Mouse (Mus musculus) liver, embryonic 13.5 days (tissue): ENCODE results near the gene Rgs17. TPM values are rescaled to one million over a fixed set of nuclear protein-coding genes. Genes with fewer than 3 reads are reported as not detected.

ENCODE experiments used
- ATAC-seq: fragments of 200-750 bp; cut with Nextera tagmentation; 2 replicates; pipeline ENCODE4 v1.8.0; 2017; ENCODE audit warnings: low read depth, mild to moderate bottlenecking, moderate number of reproducible peaks, moderate library complexity
- DNase-seq: peaks from one replicate; pipeline ENCODE4 v3.0.0; 2022
- H3K27ac ChIP-seq: fragments of 300-500 bp; sonication (generic); 2 replicates; pipeline ENCODE4 v1.5.1; 2015; ENCODE audit warnings: moderate library complexity, mild to moderate bottlenecking, inconsistent platforms
- H3K27me3 ChIP-seq: fragments of 300-500 bp; sonication (generic); 2 replicates; pipeline ENCODE4 v1.6.1; 2015; ENCODE audit warnings: mild to moderate bottlenecking, inconsistent platforms
- H3K36me3 ChIP-seq: fragments of 300-500 bp; sonication (generic); 2 replicates; pipeline ENCODE4 v1.6.1; 2015; ENCODE audit warnings: mild to moderate bottlenecking, inconsistent platforms
- H3K4me1 ChIP-seq: fragments of 300-500 bp; sonication (generic); replicated peaks from 2 replicates; pipeline ENCODE4 v1.6.1; 2015; ENCODE audit warnings: inconsistent platforms
- H3K4me2 ChIP-seq: fragments of 300-500 bp; sonication (generic); 2 replicates; pipeline ENCODE4 v1.6.1; 2015; ENCODE audit warnings: inconsistent platforms, mild to moderate bottlenecking, moderate library complexity
- H3K4me3 ChIP-seq: fragments of 300-500 bp; sonication (generic); replicated peaks from 2 replicates; pipeline ENCODE4 v1.5.1; 2015; ENCODE audit warnings: mild to moderate bottlenecking, inconsistent platforms
- H3K9ac ChIP-seq: fragments of 300-500 bp; sonication (generic); 2 replicates; pipeline ENCODE4 v1.6.1; 2015; ENCODE audit warnings: mild to moderate bottlenecking, inconsistent platforms
- H3K9me3 ChIP-seq: fragments of 300-500 bp; sonication (generic); replicated peaks from 2 replicates; pipeline ENCODE4 v1.6.1; 2016; ENCODE audit warnings: inconsistent platforms
- WGBS: fragments of 180-500 bp; shearing (Covaris S2); methylation state at CpG from one replicate; pipeline ENCODE4 v1.1.7; 2015; ENCODE audit not compliant: insufficient replicate concordance; 5-methylcytosine and 5-hydroxymethylcytosine counted together
- polyA plus RNA-seq: library from polyadenylated mRNA; unstranded; fragments of >200 nt; fragmentation: Nextera tagmentation; extraction: Ambion mirVana; gene quantifications from 2 replicates; pipeline ENCODE4 v1.2.1, GENCODE M21; 2015

Rgs17 gene
- polyA plus RNA-seq, 1 experiment from 2014 or later: 0.13 TPM

- Histone ChIP-seq H3K27me3 (no peaks in the 10 kb centered on the region), H3K36me3 (peaks cover 48% of the 10 kb centered on the region), H3K4me1 (peaks cover 56% of the 10 kb centered on the region), H3K27ac (peak overlapping the region; percentile 67), H3K9ac (peak overlapping the region; percentile 96), H3K9me3 (no peaks in the 10 kb centered on the region), H3K4me2 (peak overlapping the region; percentile 94), H3K4me3 (peak overlapping the region; percentile 98)
- ATAC-seq (no peak), DNase-seq (no peak)
- 5% methylated on average over 1 of the region's 1 CpGs for WGBS
Measured at GRCm38 (mm10) chr10:5803739-5804138, 118.5 kb downstream of the Rgs17 start.

- peak overlapping the region; percentile 96 for H3K9ac ChIP-seq
- no peak for DNase-seq
- H3K4me1 ChIP-seq: peaks cover 52% of the 10 kb centered on the region
- H3K27me3 ChIP-seq: no peaks in the 10 kb centered on the region
- H3K9me3 ChIP-seq: no peaks in the 10 kb centered on the region
- peaks cover 57% of the 10 kb centered on the region for H3K36me3 ChIP-seq
- H3K27ac ChIP-seq: peak overlapping the region; percentile 67
- WGBS: 24% methylated on average over 6 of the region's 6 CpGs
- ATAC-seq: no peak
- peak overlapping the region; percentile 98 for H3K4me3 ChIP-seq
- H3K4me2 ChIP-seq: peak overlapping the region; percentile 94
Measured at GRCm38 (mm10) chr10:5802866-5803265, 119.3 kb downstream of the Rgs17 start.

- Histone ChIP-seq H3K27me3 (no peaks in the 10 kb centered on the region), H3K9me3 (no peaks in the 10 kb centered on the region), H3K9ac (0 out of 2 replicates have a peak overlapping the region, but pooled peaks have one; percentile 96), H3K4me2 (peak overlapping the region; percentile 94), H3K36me3 (peaks cover 63% of the 10 kb centered on the region), H3K4me3 (peak overlapping the region; percentile 98; the same call in 1 of the 2 replicates), H3K27ac (no peak overlapping the region), H3K4me1 (peaks cover 35% of the 10 kb centered on the region)
- DNase-seq: no peak
- ATAC-seq: no peak
- 90% methylated on average over 1 of the region's 1 CpGs for WGBS
Measured at GRCm38 (mm10) chr10:5800490-5800889, 121.7 kb downstream of the Rgs17 start.

GRCm38 (mm10) chr10:5798069-5798468 is 124.1 kb downstream of the Rgs17 start:
- 84% methylated on average over 4 of the region's 4 CpGs for WGBS

GRCm38 (mm10) chr10:5790657-5791056 is 131.5 kb downstream of the Rgs17 start:
- H3K27ac ChIP-seq: no peak overlapping the region
- no peaks in the 10 kb centered on the region for H3K4me1 ChIP-seq
- ATAC-seq (no peak), DNase-seq (no peak)
- H3K9me3 ChIP-seq: no peaks in the 10 kb centered on the region
- H3K4me2 ChIP-seq: no peak overlapping the region
- 12% methylated on average over 12 of the region's 12 CpGs for WGBS
- no peaks in the 10 kb centered on the region for H3K36me3 ChIP-seq
- H3K4me3 ChIP-seq: no peak overlapping the region
- H3K9ac ChIP-seq: no peak overlapping the region
- no peaks in the 10 kb centered on the region for H3K27me3 ChIP-seq

More at GRCm38 (mm10) chr10:5798069-5798468, 124.1 kb downstream of the Rgs17 start:
- Histone ChIP-seq H3K9ac (no peak overlapping the region), H3K4me3 (no peak overlapping the region), H3K27ac (no peak overlapping the region), H3K4me2 (no peak overlapping the region), H3K4me1 (peaks cover 26% of the 10 kb centered on the region), H3K9me3 (no peaks in the 10 kb centered on the region), H3K27me3 (no peaks in the 10 kb centered on the region), H3K36me3 (peaks cover 55% of the 10 kb centered on the region)
- DNase-seq (no peak), ATAC-seq (peak; percentile 44)

- Histone ChIP-seq H3K36me3 (no peaks in the 10 kb centered on the region), H3K9ac (no peak overlapping the region), H3K9me3 (no peaks in the 10 kb centered on the region), H3K27me3 (no peaks in the 10 kb centered on the region), H3K4me1 (no peaks in the 10 kb centered on the region), H3K4me3 (no peak overlapping the region), H3K4me2 (no peak overlapping the region), H3K27ac (no peak overlapping the region)
- ATAC-seq (no peak), DNase-seq (no peak)
- 5% methylated on average over 4 of the region's 4 CpGs for WGBS
Measured at GRCm38 (mm10) chr10:5786923-5787322, 135.3 kb downstream of the Rgs17 start.

Other genes starting within 250 kb of the Rgs17 start
- 88.6 and 107 TPM in 2 replicates for gene Fbxo5, start 116.8 kb downstream of the Rgs17 start, polyA plus RNA-seq
- 7.1 and 7.4 TPM in 2 replicates for gene Mtrf1l, start 98.5 kb downstream of the Rgs17 start, polyA plus RNA-seq